Mouse (Mus musculus): ENCODE results near the gene Ddah1. TPM values are rescaled to one million over a fixed set of nuclear protein-coding genes. Genes with fewer than 3 reads are reported as not detected.

The Ddah1 gene
- 10 to 100 TPM; 87.0 to 87.8 TPM for total RNA-seq (2021)

DNA sequence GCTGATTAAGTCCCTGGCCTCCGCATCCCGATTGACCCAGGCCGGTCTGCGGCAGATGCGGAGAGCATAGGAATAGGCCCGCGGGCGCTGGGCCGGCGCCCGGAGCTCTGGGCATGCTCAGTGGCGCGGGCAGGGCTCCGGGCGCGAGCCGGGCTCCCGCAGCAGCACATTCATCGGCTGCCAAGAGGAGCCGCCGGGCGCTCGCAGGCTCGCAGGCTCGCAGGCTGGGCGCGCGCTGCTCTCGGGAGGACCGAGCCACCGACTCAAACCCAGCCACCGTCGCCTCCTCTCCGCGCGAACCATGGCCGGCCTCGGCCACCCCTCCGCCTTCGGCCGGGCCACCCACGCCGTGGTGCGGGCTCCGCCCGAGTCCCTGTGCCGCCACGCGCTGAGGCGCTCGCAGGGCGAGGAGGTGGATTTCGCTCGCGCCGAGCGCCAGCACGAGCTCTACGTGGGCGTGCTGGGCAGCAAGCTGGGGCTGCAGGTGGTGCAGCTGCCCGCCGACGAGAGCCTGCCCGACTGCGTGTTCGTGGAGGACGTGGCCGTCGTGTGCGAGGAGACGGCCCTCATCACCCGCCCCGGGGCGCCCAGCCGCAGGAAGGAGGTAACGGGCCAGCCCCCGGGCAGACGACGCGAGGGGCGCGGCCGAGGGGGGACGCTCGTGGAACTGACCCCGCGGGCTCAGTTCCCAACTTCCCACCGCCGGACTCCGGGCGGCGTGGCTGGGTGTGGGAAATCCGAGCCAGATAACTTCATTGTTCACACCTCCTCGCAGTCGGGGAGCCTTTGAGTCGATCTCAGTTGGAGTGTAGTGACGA, at the start of gene Ddah1:
Gene Ddah1 (plus strand): TSS at position 115 of the 818 bp plus-strand sequence.
- intact Hi-C loops (cut with DNase I): loop anchor here (5.0 to 10.0 kb wide), 2 partner anchors 111 to 136 kb away; partner anchors contain the start of gene Ccn1
- DNase-seq (ENCODE audit: extremely low spot score in 1 of 2, low spot score in 2 of 2): peak; percentile 49 to 80

DNA sequence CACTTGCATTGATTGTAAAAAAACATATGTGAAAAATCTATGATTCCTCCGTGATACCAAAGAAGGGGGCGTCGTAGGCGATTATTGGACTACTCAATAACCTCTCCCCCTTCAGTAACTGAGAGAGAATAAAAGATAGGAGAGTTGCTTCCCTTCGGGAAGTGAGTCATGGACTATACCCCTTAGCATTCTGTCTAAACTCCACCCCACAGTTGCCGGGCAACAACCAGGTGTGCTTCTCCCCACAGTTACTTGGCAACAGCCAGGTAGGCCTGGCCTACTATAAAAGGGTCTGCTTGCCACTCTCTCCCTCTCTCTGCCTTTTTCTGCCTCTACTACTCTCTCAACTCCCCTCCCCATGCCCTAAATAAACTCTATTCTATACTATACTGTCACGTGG, 42.6 kb upstream of the Ddah1 start:
- intact Hi-C loops (cut with DNase I): no loop called here
- no peak for DNase-seq (ENCODE audit: extremely low spot score in 1 of 2, low spot score in 2 of 2)

DNA sequence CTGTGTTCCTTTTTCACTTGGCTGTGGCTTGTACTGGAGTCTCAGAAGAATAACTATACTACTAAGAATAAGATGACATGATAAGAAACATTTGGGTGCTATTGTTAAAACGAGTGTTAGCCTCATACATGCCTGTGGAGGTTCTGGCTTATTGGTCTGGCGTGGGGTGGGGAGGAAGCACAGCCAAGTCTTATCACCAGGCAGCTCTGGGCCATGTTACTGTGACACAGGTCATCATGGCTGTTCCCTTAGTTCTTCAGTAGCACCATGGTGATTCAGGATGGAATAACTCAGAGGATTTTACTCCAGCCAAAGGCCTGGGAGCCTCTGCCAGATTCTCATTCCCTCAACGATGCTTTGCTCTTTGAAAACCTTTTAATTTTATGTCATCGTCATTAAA, 38.8 kb upstream of the Ddah1 start:
- intact Hi-C loops (cut with DNase I): no loop called here
- no peak for DNase-seq (ENCODE audit: extremely low spot score in 1 of 2, low spot score in 2 of 2)

DNA sequence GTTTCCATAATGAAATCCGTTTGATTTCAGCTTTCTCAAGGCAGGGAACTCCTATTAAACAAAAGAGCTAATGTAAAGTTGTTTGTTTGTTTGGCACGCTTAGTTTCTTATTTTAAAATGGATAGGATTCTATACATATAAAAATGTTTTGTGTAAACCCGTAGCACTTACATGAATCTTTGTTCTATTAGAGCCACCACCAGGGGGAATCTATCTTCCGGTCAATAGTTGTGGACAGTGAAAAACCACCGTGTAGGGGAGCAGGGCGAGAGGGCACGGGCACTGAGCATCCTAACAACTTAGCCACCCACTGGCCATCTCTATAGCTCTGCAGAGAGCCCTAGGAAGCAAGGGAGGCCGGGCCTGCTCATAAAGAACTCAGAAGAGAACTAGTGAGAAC, 33.4 kb upstream of the Ddah1 start:
- no peak for DNase-seq (ENCODE audit: extremely low spot score in 1 of 2, low spot score in 2 of 2)

DNA sequence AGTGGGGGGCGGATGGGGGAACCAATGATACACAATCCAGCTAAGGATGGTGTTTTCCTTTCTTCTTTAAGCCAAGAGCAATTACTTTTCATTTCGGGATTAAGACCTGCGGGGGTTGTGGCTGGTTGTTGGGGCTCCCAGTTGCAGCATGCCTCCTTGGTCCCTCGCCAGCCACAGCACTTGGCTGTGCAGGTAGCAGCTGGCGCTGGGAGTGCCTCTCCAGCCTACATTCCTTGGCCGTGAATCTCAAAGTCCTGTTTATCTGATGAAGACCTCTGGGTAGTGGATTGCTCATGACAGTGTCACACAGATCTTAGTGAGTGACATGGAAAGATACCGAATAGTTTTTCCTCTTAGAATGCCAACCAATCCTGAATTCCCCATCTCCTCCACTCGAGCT, 30.1 kb upstream of the Ddah1 start:
- intact Hi-C loops (cut with DNase I): no loop called here
- no peak for DNase-seq (ENCODE audit: extremely low spot score in 1 of 2, low spot score in 2 of 2)

More for the DNA sequence above, 33.4 kb upstream of the Ddah1 start:
- intact Hi-C loops (cut with DNase I): no loop called here

DNA sequence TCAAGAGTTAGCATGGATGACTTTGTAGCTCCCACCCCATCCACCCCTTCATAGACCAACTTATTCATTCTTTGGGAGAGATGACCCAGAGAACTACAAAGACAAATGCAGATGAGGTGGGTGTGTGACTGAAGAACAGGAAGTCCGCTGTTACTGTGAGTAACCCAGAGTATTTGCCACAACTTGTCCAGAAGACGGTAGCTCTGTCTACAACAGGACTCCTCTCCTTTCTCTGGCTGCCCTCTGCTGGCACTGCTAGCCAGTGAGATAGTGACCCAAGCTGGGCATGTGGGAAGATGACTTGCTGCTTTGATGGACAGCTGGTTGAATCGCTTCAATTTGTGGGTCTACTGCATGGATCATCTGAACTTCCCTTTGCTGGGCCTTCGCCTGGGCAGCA, 28.9 kb upstream of the Ddah1 start:
- no peak for DNase-seq (ENCODE audit: extremely low spot score in 1 of 2, low spot score in 2 of 2)

DNA sequence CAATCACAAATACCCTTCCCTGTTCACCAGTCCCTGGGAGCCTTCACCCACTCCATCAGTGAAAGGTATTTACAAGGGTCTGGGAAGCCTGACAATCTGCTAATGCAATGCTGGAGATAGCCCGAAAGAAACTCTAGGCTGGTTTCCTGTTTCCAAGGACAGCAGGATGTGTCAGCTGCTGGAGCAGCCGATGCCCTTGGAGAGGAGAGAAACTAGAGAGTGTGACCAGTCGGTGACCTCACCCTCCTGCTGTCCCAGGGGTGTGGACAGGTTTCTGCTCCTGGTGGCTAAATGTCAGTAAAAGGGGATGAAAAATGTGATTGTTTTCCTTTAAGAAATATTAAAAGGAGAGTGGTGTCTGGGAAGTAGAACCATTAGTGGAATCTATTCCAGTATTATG, 28.4 kb upstream of the Ddah1 start:
- intact Hi-C loops (cut with DNase I): no loop called here
- DNase-seq (ENCODE audit: extremely low spot score in 1 of 2, low spot score in 2 of 2): no peak

More for the DNA sequence above, 28.9 kb upstream of the Ddah1 start:
- intact Hi-C loops (cut with DNase I): no loop called here

DNA sequence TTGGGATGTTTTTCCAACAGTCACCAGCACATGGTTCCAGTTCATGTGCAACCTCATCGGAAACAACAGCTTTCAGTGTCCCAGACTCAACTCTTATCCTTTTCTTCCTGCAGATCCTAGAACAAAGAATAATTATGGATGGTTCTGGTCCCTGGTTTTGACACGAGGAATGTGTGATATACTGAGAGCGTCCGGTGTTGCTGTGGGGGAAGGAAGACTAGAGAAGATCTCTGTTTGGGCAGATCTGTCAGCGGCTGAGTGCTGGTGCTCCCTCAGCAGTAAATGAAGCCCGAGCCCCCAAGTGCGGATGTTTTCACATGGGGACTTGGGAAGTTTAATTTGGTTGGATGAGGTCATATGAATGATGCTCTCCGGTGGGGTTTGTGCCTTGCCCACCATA, 23.6 kb upstream of the Ddah1 start:
- intact Hi-C loops (cut with DNase I): no loop called here
- no peak for DNase-seq (ENCODE audit: extremely low spot score in 1 of 2, low spot score in 2 of 2)

DNA sequence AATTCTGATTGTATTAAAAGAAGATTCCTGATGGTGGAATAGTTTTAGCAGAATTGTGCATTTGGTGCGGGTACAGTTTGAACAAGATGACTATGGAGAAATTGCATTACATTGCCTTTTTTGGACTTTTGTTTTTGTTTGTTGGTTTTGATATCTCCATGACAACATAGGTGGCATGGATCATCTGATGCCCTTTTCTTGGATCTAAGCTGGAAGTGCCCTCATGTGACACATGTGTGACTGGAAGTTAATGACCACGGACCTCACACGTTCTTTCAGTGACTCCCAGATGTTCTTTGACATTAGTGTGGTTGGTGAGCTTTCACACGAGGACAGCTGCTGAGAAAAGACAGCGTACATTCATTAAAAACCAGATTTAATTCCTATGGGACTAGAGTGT, 21.9 kb upstream of the Ddah1 start:
- DNase-seq (ENCODE audit: extremely low spot score in 1 of 2, low spot score in 2 of 2): no peak
- intact Hi-C loops (cut with DNase I): no loop called here

DNA sequence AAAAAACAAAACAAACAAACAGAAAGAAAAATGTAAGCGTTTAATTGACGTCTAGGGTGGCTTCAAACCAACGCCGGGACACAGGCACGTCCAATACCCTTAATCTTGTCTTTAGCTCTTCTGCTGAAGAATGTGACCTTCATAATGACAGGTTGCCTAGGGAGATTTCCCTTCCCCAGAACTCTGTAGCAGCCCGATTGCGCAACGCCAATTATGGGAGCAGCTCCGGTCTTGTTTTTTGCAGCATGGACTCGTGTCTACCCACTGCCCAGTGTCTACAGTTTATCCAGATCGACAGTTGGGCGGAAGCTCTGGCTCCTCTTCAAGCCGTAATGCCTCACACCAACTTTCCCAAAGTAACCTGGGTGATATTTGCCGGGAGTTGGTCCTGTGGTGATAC, 19.8 kb upstream of the Ddah1 start:
- intact Hi-C loops (cut with DNase I): no loop called here

DNA sequence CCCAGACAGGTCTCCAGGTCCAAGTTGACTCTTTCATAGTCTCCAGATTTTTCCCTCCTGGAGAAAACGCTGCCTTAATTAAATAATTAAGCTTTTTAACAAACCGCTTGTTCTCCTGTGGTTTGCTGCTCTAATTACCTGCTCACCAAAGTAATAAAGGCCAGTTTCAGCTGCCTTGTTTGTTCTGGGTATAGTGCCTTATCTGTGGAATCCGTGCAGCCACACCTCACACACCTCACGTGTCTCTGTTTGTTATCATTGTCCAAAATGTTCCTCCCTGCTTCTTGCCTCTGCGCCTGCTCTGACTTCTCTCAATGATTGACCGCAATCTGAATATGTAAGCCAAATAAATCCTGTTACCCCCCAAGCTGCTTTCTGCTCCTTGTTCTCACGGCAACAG, 18.6 kb upstream of the Ddah1 start:
- DNase-seq (ENCODE audit: extremely low spot score in 1 of 2, low spot score in 2 of 2): no peak
- intact Hi-C loops (cut with DNase I): no loop called here

More for the DNA sequence above, 19.8 kb upstream of the Ddah1 start:
- DNase-seq (ENCODE audit: extremely low spot score in 1 of 2, low spot score in 2 of 2): no peak

DNA sequence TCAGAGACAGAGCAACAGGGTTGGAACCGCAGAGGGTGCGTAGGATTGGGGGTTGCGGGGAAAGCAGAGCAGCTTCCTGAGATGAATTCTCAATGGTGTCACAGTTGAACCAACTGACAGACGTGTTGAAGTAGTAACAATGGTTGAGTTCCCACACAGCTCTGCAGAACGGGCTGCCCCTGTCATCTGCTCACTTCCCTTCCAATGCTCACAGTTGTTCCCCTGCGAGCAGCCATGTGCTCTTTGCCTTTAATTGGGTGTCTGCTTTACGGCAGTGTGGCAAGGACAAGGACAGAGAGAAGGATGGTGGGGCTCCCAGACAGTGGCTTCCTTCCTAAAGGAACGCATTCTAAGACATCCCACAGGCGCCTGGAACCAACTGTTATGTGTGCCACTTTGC, 15.4 kb upstream of the Ddah1 start:
- DNase-seq (ENCODE audit: extremely low spot score in 1 of 2, low spot score in 2 of 2): no peak
- intact Hi-C loops (cut with DNase I): no loop called here

DNA sequence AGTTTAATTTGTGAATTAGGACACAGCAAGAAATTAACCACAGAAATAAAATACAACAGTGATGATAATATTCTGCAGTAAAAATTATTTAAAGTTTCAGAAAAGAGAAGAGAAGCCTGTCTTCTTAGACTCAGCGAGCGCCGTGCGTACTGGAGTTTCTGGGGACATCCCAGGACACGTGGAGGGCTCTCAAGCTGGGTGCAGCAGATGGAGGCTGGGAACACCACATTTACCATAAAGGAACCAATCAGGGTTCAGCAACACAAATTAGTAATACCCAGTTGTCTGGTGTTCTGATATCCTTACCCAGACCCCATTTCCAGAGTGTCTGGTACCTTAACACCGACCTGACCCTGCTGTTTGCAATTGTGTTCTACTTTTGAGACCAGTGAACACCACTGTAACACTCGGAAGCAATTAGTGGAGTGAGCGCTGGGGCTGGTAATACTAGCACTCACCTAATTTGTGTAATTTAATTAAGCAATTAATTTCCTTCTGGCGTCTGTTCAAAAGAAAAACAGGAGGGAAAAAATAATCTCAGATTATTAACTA, 14.9 kb upstream of the Ddah1 start:
- no peak for DNase-seq (ENCODE audit: extremely low spot score in 1 of 2, low spot score in 2 of 2)
- intact Hi-C loops (cut with DNase I): no loop called here

DNA sequence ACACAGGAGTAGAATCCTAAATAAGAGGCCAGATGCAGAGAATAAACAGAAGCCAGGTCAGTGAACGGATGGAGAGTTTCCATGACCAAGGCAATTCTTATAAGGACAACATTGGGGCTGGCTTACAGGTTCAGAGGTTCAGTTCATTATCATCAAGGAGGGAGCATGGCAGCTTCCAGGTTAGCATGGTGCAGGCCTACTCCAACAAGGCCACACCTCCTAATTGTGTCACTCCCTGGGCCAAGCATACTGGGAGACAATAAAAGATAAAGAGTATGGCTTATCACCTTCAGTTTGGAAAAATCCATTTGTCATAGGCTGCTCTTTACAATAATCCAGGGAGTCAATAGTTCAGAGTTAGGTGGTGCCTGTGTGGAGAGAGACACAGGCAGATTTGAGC, 9.8 kb upstream of the Ddah1 start:
- intact Hi-C loops (cut with DNase I): no loop called here
- no peak for DNase-seq (ENCODE audit: extremely low spot score in 1 of 2, low spot score in 2 of 2)

DNA sequence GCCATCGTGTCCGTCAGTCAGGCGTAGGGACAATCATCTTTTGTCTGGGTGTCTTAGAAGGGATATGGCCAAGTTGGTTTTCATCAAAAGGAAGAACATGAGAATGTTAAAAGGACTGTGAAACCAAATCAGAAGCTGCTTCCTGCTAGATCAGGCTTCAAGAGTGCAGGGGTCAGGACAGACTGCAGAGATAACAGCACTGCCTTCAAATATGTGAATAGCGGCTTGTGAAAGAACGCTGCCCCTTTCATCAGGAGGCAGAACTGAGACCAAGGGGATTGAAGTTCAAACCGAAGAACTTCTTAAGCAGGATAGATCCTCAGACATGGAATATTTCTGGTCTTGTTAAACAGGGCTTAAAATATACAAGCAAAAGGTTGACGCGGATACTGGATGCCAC, 2.0 kb upstream of the Ddah1 start:
- no peak for DNase-seq (ENCODE audit: extremely low spot score in 1 of 2, low spot score in 2 of 2)
- intact Hi-C loops (cut with DNase I): loop anchor here (5.0 to 10.0 kb wide), 2 partner anchors 109 to 138 kb away; partner anchors contain the start of gene Ccn1

DNA sequence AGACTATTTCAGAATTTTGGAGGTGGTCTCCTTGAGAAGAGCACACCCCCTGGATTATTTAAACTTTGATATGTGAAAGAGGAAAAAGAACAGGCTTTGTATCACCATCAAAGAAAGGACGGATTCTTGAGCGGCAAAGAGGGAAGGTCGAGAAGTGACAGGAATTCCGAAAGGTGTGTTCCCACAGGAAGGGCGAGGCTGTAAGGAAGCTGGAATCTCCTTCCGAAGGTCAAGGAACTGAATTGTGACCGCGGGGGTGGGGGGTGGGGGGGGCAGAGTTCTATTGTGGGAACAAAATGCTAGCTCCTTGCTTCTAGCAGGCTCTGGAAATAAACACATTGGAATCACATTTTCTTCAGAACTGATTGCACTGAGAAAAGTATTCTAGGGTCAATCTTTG, 1.3 kb upstream of the Ddah1 start:
- DNase-seq (ENCODE audit: extremely low spot score in 1 of 2, low spot score in 2 of 2): no peak
- intact Hi-C loops (cut with DNase I): loop anchor here (5.0 to 10.0 kb wide), 2 partner anchors 110 to 138 kb away; partner anchors contain the start of gene Ccn1

DNA sequence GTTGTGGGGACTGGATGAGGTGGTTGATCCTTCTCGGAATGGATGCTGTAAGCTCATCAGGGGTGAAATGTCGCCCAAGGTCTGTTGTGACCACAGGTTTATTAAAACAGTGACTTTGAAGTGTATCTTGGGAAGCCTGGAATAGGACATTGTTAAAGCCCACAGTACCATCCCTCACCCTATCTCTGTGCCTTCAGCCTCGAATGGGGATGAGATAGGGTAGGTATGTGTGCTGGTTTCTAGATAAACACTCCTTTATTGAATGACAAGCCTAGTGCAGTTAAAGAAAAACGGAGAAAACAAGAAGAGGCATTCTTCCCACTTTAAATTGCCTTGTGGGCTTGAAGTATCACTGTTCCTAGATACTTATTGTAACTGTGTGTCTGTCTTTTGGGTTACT, 631 bp upstream of the Ddah1 start:
- DNase-seq (ENCODE audit: extremely low spot score in 1 of 2, low spot score in 2 of 2): no peak
- intact Hi-C loops (cut with DNase I): loop anchor here (5.0 to 10.0 kb wide), 2 partner anchors 111 to 137 kb away; partner anchors contain the start of gene Ccn1

DNA sequence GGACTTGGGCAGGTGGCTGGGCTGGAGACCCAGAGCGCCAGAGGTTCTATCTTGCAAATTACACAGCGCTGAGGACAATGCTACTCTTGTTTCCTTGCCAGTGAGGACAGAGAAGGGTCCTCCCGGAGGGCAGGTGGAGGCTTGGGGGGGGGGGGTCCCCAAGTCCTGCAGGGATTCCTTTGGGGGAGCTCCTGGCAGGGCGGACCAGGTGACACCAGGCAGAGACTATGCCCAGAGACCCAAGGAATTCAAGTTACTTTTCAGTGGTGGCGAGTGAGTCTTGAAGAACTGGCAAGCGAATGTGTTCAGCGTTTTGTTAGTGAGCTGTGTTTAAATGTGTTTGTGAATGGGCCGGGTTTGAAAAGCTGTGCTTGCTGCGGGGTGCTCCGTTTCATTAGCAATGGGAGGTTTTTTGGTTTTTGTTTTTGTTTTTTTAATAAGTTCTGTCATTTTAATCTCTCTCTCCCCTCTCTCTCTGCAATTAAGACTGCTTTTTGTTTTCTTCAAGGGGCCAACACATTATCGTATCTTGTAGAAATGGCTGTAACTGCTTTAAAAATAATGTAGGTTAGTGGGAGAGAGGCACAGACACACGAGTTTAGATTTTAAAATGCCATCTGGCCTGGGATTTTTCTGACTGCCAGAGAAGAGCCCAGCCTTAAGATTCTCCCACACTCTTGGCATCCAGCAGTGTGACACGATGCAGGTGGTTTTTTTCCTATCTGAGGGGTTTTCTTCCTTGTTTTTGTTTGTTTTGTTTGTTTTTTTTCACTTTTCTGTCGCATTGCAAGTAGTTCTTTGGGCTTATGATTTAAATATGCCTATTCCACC, 1.1 kb downstream of the Ddah1 start:
- intact Hi-C loops (cut with DNase I): loop anchor here (5.0 to 10.0 kb wide), 2 partner anchors 112 to 135 kb away; partner anchors contain the start of gene Ccn1
- DNase-seq (ENCODE audit: extremely low spot score in 1 of 2, low spot score in 2 of 2): peak in 1 of 2 experiments; percentile 26

DNA sequence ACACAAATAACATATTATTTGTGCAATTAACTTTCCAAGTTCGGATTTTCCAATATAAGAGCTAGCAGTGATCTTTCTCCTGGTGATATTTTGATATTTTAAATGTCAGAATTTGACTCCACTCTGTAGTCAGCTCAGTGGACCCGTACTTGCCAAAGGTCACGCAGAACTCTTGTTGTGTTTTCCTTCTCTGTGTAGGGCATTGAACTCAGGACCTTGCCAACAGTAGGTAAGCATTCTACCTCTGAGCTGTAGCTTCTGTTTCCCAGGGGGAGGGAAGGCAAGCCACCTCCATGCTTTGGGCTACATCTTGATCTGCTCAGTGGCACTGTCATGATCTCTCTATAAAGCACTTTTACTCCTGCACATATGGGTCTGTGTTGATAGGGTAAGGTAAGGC, 2.1 kb downstream of the Ddah1 start:
- intact Hi-C loops (cut with DNase I): no loop called here
- DNase-seq (ENCODE audit: extremely low spot score in 1 of 2, low spot score in 2 of 2): no peak
